Mouse (Mus musculus) spleen, adult 12 weeks (tissue): ENCODE results near the gene Ppbp.
"Not testable (repeated sequence)": the region's sequence is repeated elsewhere in the genome, so short reads cannot be mapped to it uniquely, and the experiment has no call there.

Experiments used
- DNase-seq: peaks from one replicate; pipeline ENCODE4 v3.0.0; 2022; ENCODE audit warnings: low spot score

Ppbp gene

GRCm38 (mm10) chr5:90788114-90788513, 19.8 kb downstream of the Ppbp start:
- DNase-seq: no peak

GRCm38 (mm10) chr5:90789306-90790073, 21.2 kb downstream of the Ppbp start:
- DNase-seq: no peak

GRCm38 (mm10) chr5:90790074-90790502, 21.8 kb downstream of the Ppbp start:
- no peak for DNase-seq

GRCm38 (mm10) chr5:90794195-90794625, 25.9 kb downstream of the Ppbp start, which contains the start of gene Cxcl15:
Gene Cxcl15, plus strand, starts transcription at chr5:90794534.
- no peak for DNase-seq

- not testable (repeated sequence) for DNase-seq
These were observed 27.1 kb downstream of the Ppbp start for GRCm38 (mm10) chr5:90795392-90795791.

- DNase-seq: no peak
These were observed 36.3 kb downstream of the Ppbp start for GRCm38 (mm10) chr5:90804574-90804973.

GRCm38 (mm10) chr5:90806050-90806449, 37.7 kb downstream of the Ppbp start:
- DNase-seq: no peak

GRCm38 (mm10) chr5:90807176-90807950, 39.0 kb downstream of the Ppbp start:
- no peak for DNase-seq
